Mouse (Mus musculus): ENCODE data around the gene Cmtm4.

- no peak for TF ChIP-seq CTCF (IDR thresholded peaks at IDR 0.05; ENCODE audit: low read depth)
- no peak for TF ChIP-seq EP300 (optimal IDR thresholded peaks at IDR 0.05)
Measured at GRCm38 (mm10) chr8:104348971-104349370, 46.6 kb downstream of the Cmtm4 start.

Data from stomach, postnatal 0 days (tissue).